Mouse (Mus musculus): ENCODE results near the gene Kiss1r.

The Kiss1r gene

DNA sequence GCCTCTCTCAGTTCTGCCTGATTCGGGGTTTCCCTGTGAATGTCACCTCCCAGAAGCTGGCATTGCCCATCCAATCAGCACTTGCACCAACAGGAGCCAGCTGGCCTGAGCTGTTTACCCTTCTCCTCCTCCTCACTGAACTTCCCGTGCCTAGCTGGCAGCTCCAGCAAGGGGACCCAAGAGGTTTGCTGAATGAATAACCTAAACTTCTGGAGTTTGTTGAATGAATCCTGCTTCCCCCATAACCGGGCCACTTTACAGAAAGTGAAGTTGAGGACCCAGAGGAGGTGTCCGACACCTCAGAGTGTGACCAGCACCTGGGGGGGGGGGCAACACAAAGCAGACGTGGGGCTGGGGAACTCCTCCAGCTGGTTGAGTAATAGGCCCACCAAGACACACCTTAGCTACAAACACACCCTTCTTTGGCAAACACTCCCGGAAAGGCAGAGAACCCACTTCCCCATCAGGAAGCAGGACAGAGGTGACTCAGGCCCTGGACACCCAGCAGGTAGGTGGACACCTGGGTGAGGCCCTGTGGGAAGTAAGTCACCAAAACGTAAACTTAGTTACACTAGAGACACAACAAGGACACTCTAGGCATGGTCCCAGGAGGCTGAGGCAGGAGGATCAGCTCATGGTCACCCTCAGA, 1.7 kb upstream of the Kiss1r start:
- TF ChIP-seq GATA4 (IDR thresholded peaks at IDR 0.05; ENCODE audit: insufficient replicate concordance, low read length), result no peak

DNA sequence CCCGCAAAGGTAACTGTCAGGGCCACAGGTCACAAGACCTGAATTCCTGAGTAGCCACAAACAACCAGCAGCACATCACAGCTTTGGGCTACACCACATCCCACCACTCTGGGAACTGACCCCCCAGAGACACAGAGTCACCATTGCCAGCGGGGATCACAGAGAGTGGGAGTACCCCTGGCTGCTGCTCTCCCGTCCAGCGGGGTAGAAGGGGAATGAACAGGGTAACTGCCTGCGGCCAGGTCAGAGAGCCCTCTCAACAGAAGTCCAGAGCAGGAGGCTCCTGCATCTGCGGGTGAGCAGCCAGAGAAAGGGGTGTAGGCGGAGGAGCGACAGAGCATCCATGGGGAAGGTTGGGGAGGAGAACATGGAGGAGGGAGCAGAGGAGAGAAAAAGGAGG, 690 bp upstream of the Kiss1r start:
- TF ChIP-seq GATA4 (IDR thresholded peaks at IDR 0.05; ENCODE audit: insufficient replicate concordance, low read length), result no peak

DNA sequence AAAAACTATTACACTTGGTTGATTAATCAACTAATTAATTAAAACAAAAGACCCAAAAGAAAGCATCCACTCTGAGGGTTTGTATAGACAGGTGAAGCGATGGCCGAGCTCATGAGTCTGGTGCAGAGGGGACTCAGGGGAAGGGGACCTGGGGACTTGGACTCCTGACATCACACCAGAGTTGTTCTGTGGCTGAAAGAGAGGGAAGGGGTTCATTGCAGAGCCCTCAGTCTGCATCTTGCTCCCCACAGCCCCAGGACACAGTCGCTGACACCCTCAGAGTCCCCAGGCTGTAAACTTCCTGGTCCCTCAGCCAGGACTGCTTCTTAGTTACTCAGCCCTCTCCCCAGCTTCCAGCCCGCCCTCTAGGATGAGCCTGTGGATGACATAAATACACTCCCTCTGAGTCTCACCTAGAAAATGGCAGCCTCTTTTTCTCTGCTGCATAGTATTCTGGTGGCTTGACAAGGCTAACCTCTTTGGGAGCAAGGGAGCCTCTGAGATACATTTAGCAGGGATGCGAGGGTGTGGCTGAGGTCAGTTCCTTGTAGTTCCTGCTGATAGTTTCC, 845 bp downstream of the Kiss1r start:
- no peak for TF ChIP-seq GATA4 (IDR thresholded peaks at IDR 0.05; ENCODE audit: insufficient replicate concordance, low read length)

DNA sequence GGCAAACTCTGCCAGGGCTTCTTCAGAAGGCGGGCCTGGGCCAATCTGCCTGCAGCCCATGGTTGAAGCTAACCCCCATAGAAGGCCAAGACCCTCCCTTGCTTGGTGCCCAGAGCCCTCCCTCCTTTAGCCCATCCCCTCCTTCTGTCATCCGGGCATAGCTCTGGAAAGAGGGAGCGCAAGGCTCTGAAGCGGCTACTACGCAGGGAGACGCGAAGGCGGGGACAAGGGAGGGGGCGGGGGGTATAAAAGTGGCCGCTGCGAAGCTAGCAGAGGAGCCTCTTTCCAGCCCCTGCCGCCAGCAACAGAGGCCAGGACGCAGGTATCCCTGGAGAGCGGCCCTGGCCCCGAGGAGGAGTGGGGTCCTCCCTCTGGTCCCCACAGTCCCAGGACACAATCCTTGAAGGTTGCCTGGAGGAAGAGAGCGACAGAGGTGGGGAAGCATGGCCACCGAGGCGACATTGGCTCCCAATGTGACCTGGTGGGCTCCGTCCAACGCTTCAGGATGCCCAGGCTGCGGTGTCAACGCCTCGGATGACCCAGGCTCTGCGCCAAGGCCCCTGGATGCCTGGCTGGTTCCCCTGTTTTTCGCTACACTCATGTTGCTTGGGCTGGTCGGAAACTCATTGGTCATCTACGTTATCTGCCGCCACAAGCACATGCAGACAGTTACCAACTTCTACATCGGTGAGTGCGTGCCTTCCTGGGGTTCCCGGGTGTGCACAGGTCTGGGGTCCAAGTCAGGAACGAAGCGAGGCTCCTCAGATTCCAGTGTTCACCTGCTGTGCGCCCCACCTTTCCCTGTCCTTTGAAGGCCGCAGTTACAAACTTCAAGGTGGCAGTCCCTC, 1.7 kb downstream of the Kiss1r start:
- no peak for TF ChIP-seq GATA4 (IDR thresholded peaks at IDR 0.05; ENCODE audit: insufficient replicate concordance, low read length)

DNA sequence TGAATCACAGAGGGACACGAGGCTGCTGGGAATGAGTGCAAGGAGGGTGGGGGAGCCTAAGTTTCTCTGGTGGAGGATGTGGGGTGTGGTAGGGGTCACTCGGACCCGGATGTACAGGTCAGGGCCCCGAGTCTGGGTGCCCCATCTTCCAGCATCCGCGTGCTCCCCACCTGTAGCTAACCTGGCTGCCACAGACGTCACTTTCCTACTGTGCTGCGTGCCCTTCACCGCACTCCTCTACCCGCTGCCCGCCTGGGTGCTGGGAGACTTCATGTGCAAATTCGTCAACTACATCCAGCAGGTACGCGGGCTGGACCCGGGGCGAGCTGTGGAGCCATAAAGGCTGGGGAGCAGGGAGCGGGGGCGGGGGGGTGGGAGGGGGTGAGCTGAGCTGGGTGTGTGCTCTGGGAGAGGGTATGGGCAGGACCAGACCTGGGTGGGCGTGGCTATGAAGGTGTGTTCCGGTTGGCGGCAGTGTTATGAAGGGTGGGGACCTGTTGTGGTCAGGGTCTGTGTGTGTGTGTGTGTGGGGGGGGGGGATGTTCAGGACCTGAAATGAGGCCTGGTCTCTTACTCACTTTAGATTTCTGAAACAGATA, 2.6 kb downstream of the Kiss1r start:
- TF ChIP-seq GATA4 (IDR thresholded peaks at IDR 0.05; ENCODE audit: insufficient replicate concordance, low read length), result no peak

DNA sequence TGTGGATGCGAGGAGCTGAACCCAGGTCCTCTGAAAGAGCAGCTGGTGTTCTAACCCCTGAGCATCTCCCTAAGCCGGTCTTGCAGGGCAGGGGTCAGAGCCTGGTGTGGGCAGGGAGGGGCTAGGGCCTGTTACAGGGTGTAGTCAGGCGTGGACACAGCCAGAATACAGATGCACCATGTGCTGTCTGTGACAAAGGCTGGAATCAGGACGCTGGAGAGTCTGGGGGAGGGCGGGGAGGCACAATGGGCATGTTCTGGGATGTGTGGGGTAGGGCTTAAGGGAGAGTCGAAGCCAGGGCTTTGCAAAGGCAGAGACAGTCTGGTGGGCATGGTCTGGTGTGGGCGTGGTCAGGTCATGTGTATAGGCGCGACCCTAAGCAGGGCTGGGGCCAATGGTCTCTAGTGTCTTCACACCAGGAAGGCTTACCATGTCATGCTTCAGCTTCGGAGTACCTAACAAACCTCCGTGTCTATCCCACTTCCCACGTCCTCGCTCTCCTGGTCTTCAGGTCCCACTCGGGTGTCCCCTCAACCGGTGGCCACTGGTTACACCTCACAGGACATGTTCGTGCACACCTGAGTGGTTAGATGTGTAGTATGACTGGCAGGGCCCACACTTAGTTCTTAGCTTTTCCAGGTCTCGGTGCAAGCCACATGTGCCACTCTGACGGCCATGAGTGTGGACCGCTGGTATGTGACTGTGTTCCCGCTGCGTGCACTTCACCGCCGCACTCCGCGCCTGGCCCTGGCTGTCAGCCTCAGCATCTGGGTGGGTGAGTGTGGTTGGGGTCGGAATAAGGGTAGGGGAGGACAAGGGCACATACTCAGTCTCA, 3.5 kb downstream of the Kiss1r start:
- no peak for TF ChIP-seq GATA4 (IDR thresholded peaks at IDR 0.05; ENCODE audit: insufficient replicate concordance, low read length)

DNA sequence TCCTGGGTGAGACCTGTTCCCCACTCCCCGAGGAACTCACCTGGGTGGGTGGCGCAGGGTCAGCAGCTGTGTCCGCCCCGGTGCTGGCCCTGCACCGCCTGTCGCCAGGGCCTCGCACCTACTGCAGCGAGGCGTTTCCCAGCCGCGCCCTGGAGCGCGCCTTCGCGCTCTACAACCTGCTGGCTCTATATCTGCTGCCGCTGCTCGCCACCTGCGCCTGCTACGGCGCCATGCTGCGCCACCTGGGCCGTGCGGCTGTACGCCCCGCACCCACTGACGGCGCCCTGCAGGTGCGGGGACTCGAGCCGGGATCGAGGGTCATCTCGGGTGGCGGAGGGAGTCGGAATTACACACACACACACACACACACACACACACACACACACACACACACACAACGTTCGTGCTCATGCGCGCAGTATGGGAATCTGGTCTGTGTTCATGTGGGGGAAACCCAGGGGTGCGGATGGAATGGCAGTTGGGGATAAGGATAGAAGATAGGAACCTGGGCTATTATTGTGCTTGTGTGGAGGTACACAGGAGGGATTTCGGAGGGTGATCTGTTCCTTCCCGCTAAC, 4.3 kb downstream of the Kiss1r start, which contains the start of gene R3hdm4:
TSS of gene R3hdm4 (minus strand) at position 251 of the 578 bp plus-strand sequence.
- TF ChIP-seq GATA4 (IDR thresholded peaks at IDR 0.05; ENCODE audit: insufficient replicate concordance, low read length), result no peak

DNA sequence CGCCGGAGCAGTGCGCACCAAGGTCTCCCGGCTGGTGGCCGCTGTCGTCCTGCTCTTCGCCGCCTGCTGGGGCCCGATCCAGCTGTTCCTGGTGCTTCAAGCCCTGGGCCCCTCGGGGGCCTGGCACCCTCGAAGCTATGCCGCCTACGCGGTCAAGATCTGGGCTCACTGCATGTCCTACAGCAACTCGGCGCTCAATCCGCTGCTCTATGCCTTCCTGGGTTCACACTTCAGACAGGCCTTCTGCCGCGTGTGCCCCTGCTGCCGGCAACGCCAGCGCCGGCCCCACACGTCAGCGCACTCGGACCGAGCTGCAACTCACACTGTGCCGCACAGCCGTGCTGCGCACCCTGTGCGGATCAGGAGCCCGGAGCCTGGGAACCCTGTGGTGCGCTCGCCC, 4.8 kb downstream of the Kiss1r start:
- no peak for TF ChIP-seq GATA4 (IDR thresholded peaks at IDR 0.05; ENCODE audit: insufficient replicate concordance, low read length)

DNA sequence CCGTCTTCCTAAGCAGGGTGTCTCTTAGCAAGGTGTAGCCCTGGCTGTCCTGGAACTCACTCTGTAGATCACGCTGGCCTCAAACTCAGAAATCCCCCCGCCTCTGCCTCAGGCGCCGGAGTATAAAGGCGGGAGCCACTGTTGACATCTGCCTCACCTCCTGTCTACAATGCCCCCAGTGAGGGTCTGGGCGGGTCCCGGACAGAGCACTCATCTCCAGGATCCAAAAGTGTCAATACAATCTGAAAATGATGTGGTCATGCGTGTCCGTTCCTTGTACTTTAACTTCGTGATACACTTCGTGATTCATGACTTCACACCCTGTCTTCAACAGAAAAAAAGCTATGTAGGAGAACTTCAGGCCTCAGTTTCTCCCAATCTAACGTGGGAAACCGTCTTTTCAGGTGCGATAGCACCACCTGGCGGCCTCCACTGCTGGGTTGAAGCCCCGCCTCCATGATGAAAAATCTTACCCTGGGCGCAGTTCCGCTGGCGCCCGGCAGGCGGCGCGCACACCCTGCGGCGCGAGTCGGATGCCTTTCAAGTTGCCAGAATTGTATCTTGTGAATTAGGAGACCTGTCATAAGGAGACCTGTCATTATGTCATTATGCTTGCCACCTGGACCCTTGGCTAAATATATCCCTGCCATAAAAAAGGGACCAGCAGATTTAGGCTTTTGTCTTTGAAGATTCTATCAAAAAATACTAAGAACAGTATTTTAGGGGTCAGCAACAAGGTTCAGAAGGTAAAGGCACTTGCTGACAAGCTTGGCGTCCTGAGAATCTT, 8.4 kb downstream of the Kiss1r start:
- TF ChIP-seq GATA4 (IDR thresholded peaks at IDR 0.05; ENCODE audit: insufficient replicate concordance, low read length), result no peak; the same call in 1 of the 2 replicates

DNA sequence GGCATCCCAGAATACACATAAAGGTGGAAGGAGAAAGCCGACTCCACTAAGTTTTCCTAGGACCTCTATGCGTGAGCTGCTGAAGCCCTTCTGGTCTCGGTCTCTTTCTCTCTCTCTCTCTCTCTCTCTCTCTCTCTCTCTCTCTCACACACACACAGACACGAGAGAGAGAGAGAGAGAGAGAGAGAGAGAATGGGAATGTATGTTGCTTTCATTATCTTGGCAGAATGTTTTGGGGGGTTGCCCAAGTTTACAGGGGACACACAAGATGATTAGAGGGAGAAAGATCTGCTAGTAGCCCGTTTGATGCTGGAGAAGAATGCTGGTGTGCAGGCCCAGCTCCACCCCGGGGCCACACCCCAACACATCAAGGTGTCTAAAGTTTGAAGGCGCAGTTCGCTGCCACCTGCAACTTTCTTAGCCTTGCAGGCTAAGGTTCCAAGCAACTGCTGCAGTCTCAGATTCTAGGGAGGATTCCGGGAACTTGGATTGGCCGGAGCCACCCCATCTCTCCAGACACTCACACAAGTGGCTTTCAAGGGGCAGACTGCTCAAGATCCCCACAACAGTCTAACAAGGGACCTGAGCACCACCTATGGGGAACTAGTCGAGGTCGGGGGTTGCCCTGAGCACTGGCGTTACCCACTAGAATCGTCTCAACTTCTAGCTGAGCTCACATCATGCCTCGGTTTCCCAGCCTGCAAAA, 9.2 kb downstream of the Kiss1r start:
- no peak for TF ChIP-seq GATA4 (IDR thresholded peaks at IDR 0.05; ENCODE audit: insufficient replicate concordance, low read length)

DNA sequence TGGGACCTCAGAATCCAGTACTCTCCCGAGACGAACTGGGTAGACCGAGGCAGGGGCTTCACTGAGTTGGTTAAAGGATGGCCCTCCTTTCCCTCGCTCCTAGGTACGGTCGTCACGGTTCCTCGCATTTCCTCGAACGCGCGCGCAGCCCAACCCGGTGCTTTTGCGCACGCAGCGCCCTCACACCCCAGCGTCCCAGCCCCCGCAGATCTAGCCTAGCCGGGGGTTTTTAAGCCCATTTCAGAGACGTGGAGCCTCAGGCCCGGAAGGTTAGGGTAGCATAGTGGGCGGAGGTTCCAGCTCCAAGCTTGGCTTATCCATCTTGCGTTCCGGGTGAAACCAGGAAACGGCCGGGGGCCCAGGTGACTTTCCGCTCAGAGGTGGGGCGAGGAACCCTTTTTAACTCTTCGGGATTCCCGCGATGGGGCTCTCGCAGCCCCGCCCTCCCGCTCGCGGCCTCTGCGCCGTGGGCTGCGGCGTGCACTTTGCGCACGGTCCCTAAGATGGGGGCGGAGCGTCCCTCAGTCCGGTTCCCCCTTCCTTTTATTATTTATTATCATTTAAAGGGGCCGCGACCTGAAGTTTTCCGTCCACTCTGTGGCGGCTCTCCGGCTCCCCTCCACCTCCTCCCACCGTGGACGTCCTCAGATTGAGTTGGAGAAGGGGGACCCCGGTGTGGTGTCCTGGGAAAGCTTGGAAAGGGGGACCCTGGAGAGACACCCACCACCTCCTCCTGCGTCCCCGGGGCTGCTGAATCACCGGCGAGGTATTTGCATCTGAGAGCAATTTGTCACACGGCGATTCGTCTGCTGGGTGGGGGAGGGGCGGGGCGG, 9.9 kb downstream of the Kiss1r start, which contains the start of gene Arid3a:
TSS of gene Arid3a (plus strand) at position 553 of the 833 bp plus-strand sequence.
- peak; percentile 51; the same call in 1 of the 2 replicates for TF ChIP-seq GATA4 (IDR thresholded peaks at IDR 0.05; ENCODE audit: insufficient replicate concordance, low read length)

Measured in liver, adult (tissue).